Mouse (Mus musculus) midbrain, embryonic 16.5 days (tissue): ENCODE data around the gene Agfg2. TPM values are rescaled to one million over a fixed set of nuclear protein-coding genes. Genes with fewer than 3 reads are reported as not detected.
A peak's percentile ranks its signal among the peaks of the same experiment; 100 is the strongest.

Source experiments
- ATAC-seq: fragments of 200-750 bp; cut with Nextera tagmentation; 2 replicates; pipeline ENCODE4 v1.8.0; 2017; ENCODE audit warnings: moderate TSS enrichment
- H3K27ac ChIP-seq: fragments of 300-500 bp; sonication (generic); 2 replicates; pipeline ENCODE4 v1.5.1; 2014; ENCODE audit warnings: mild to moderate bottlenecking, low read length, mixed read lengths
- H3K27me3 ChIP-seq: fragments of 300-500 bp; sonication (generic); 2 replicates; pipeline ENCODE4 v1.6.1; 2014; ENCODE audit warnings: low read depth, low read length, mixed read lengths; ENCODE audit not compliant: control insufficient read depth, insufficient read depth
- H3K36me3 ChIP-seq: fragments of 300-500 bp; sonication (generic); 2 replicates; pipeline ENCODE4 v1.6.1; 2014; ENCODE audit warnings: mild to moderate bottlenecking, low read length, moderate library complexity, mixed read lengths; ENCODE audit not compliant: control insufficient read depth, insufficient read depth
- H3K4me1 ChIP-seq: fragments of 300-500 bp; sonication (generic); 2 replicates; pipeline ENCODE4 v1.6.1; 2014; ENCODE audit warnings: mild to moderate bottlenecking, low read length, mixed read lengths; ENCODE audit not compliant: control insufficient read depth, insufficient read depth
- H3K4me2 ChIP-seq: fragments of 300-500 bp; sonication (generic); 2 replicates; pipeline ENCODE4 v1.6.1; 2014; ENCODE audit warnings: mild to moderate bottlenecking, low read length, mixed read lengths
- H3K4me3 ChIP-seq: fragments of 300-500 bp; sonication (generic); 2 replicates; pipeline ENCODE4 v1.5.1; 2014; ENCODE audit warnings: low read depth, mild to moderate bottlenecking, low read length, moderate library complexity, mixed read lengths
- H3K9ac ChIP-seq: fragments of 300-500 bp; sonication (generic); 2 replicates; pipeline ENCODE4 v1.6.1; 2014; ENCODE audit warnings: low read depth, low read length, mixed read lengths
- H3K9me3 ChIP-seq: fragments of 300-500 bp; sonication (generic); replicated peaks from 2 replicates; pipeline ENCODE4 v1.6.1; 2014; ENCODE audit warnings: mild to moderate bottlenecking, low read length, mixed read lengths; ENCODE audit not compliant: control insufficient read depth, poor library complexity, severe bottlenecking
- WGBS: fragments of 180-500 bp; shearing (Covaris S2); extraction: QIAGEN DNeasy Blood & Tissue Kit; methylation state at CpG from one replicate; pipeline ENCODE4 v1.1.7; 2014; 5-methylcytosine and 5-hydroxymethylcytosine counted together
- polyA plus RNA-seq: library from polyadenylated mRNA; unstranded; fragments of >200 nt; fragmentation: Nextera tagmentation; extraction: Ambion mirVana; gene quantifications from 2 replicates; pipeline ENCODE4 v1.2.1, GENCODE M21; 2015

Agfg2 gene
- polyA plus RNA-seq, 1 experiment from 2014 or later: 20.4 TPM

DNA sequence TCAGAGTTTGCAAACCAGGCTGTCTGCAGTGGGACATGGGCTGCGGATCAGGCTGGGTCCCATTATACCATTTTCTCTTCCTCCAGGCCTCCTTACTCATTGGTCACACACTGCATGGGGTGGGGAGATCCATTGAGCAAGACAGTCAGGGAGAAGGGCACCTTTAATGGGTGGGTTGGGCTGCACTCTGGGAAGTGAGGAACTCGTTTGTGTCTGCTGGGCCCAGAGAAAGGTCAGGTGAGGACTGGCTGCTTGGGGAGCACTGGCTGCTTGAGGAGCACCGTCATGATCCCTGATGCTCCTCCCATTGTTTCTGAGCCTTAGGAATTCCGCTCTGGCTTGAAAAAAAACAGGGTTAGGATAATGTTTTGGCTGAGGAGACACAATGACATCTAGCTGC is 41.6 kb downstream of the Agfg2 start:
- WGBS: 49% methylated on average over 4 of the region's 4 CpGs
- H3K9ac ChIP-seq: no peak overlapping the region
- no peaks in the 10 kb centered on the region for H3K9me3 ChIP-seq
- H3K36me3 ChIP-seq: peaks cover 35% of the 10 kb centered on the region
- H3K4me3 ChIP-seq: no peak overlapping the region
- peaks cover 29% of the 10 kb centered on the region for H3K27me3 ChIP-seq
- H3K4me2 ChIP-seq: no peak overlapping the region
- ATAC-seq: no peak
- peaks cover 6% of the 10 kb centered on the region for H3K4me1 ChIP-seq
- no peak overlapping the region for H3K27ac ChIP-seq

GRCm38 (mm10) chr5:137641054-137641453 is 43.5 kb downstream of the Agfg2 start, which contains the start of gene Sap25:
Gene Sap25 (plus strand): TSS chr5:137641334.
- 89% methylated on average over 19 of the region's 19 CpGs for WGBS
- Histone ChIP-seq H3K9ac (no peak within 1 kb of the TSS), H3K36me3 (peaks cover 48% of the 10 kb centered on the region), H3K4me3 (no peak within 1 kb of the TSS), H3K4me2 (no peak within 1 kb of the TSS), H3K27ac (no peak within 1 kb of the TSS), H3K9me3 (no peaks in the 10 kb centered on the region), H3K4me1 (peaks cover 4% of the 10 kb centered on the region), H3K27me3 (peaks cover 24% of the 10 kb centered on the region)
- no peak for ATAC-seq

DNA sequence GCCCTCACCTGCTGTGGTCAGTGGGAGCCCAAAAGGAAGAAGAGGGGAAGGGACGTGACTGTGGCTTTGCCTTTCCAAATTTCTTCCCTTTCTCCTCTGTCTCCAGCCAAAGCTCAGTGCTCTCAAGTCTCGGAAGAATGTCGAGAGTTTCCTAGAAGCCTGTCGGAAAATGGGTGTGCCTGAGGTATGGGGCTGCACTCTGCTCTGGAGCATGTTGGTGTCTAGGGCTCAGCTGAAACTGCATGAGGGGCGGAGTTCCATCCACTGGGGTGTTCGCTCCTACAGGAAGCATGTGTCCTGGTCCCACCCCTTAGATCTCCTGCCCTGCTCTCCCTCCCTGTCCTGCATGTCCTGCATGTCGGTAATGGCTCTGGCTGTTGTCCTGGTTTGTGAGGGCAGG is 45.1 kb downstream of the Agfg2 start:
- WGBS: 87% methylated on average over 7 of the region's 7 CpGs
- Histone ChIP-seq H3K4me1 (no peaks in the 10 kb centered on the region), H3K27ac (no peak overlapping the region), H3K4me2 (no peak overlapping the region), H3K9me3 (no peaks in the 10 kb centered on the region), H3K27me3 (peaks cover 8% of the 10 kb centered on the region), H3K4me3 (no peak overlapping the region), H3K36me3 (peaks cover 54% of the 10 kb centered on the region), H3K9ac (no peak overlapping the region)
- ATAC-seq: no peak

GRCm38 (mm10) chr5:137633397-137634084 is 51.0 kb downstream of the Agfg2 start:
- Histone ChIP-seq H3K9ac (0 out of 2 replicates have a peak overlapping the region, but pooled peaks have one; percentile 8), H3K27me3 (no peaks in the 10 kb centered on the region), H3K4me2 (no peak overlapping the region), H3K4me3 (no peak overlapping the region), H3K9me3 (no peaks in the 10 kb centered on the region), H3K36me3 (peaks cover 25% of the 10 kb centered on the region), H3K4me1 (peaks cover 19% of the 10 kb centered on the region), H3K27ac (no peak overlapping the region)
- no peak for ATAC-seq
- WGBS: 78% methylated on average over 12 of the region's 12 CpGs

- Histone ChIP-seq H3K9me3 (no peaks in the 10 kb centered on the region), H3K4me3 (no peak overlapping the region), H3K4me2 (no peak overlapping the region), H3K27ac (no peak overlapping the region), H3K36me3 (peaks cover 7% of the 10 kb centered on the region; the same call in 1 of the 2 replicates), H3K4me1 (peaks cover 23% of the 10 kb centered on the region), H3K27me3 (no peaks in the 10 kb centered on the region), H3K9ac (peak overlapping the region; percentile 45; the same call in 1 of the 2 replicates)
- ATAC-seq: no peak
- WGBS: 75% methylated on average over 4 of the region's 4 CpGs
These were observed 52.9 kb downstream of the Agfg2 start for GRCm38 (mm10) chr5:137631591-137631990.

DNA sequence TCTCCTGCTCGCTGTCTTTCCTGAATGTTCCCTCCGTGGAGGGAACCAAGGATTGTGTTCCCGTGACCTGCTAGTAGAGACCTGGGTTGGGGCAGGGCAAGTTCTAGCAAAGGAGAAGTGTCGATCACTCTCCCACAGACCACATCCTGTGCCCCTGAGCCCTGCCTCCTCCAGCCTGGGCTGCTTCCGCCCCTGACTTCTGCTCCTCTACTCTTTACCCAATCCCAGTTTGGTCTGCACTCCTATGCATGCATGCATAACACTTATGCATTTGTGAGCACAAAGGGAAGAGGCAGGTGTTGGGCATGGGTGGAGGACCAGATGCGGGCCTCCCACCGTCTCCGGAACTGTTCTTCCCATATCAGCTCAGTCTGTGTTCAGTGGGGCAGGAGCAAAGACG is 53.4 kb downstream of the Agfg2 start:
- no peaks in the 10 kb centered on the region for H3K9me3 ChIP-seq
- WGBS: 78% methylated on average over 9 of the region's 9 CpGs
- H3K27ac ChIP-seq: peak overlapping the region; percentile 47
- peak overlapping the region; percentile 96 for H3K4me2 ChIP-seq
- ATAC-seq: no peak
- H3K4me3 ChIP-seq: no peak overlapping the region
- peak overlapping the region; percentile 45 for H3K9ac ChIP-seq
- H3K36me3 ChIP-seq: peaks cover 5% of the 10 kb centered on the region; the same call in 1 of the 2 replicates
- peaks cover 23% of the 10 kb centered on the region for H3K4me1 ChIP-seq
- no peaks in the 10 kb centered on the region for H3K27me3 ChIP-seq

DNA sequence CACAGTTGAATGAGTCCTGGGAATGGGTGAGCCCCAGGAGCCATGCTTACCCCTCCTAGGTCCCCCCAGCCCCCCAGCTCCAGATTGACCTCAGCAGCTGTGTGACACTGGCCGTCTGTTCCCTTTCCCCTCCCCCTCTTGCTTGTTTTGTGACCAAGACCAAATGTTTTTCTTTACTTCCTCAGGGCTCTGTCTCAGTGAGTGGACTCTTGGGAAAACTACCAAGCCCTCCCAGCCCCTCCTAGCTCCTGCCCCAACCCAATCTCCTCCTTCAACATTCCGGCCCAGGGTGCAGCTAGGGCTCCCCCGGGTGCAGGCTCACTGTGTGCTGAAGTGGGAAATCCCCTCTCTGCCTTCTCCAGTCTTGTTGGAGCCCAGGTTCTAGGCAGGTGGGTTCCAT is 53.9 kb downstream of the Agfg2 start:
- H3K9ac ChIP-seq: peak overlapping the region; percentile 45; the same call in 1 of the 2 replicates
- H3K4me3 ChIP-seq: no peak overlapping the region
- no peaks in the 10 kb centered on the region for H3K9me3 ChIP-seq
- 39% methylated on average over 3 of the region's 3 CpGs for WGBS
- no peaks in the 10 kb centered on the region for H3K27me3 ChIP-seq
- ATAC-seq: no peak
- H3K4me1 ChIP-seq: peaks cover 23% of the 10 kb centered on the region
- peak overlapping the region; percentile 96 for H3K4me2 ChIP-seq
- H3K27ac ChIP-seq: peak overlapping the region; percentile 47
- H3K36me3 ChIP-seq: peaks cover 5% of the 10 kb centered on the region; the same call in 1 of the 2 replicates

DNA sequence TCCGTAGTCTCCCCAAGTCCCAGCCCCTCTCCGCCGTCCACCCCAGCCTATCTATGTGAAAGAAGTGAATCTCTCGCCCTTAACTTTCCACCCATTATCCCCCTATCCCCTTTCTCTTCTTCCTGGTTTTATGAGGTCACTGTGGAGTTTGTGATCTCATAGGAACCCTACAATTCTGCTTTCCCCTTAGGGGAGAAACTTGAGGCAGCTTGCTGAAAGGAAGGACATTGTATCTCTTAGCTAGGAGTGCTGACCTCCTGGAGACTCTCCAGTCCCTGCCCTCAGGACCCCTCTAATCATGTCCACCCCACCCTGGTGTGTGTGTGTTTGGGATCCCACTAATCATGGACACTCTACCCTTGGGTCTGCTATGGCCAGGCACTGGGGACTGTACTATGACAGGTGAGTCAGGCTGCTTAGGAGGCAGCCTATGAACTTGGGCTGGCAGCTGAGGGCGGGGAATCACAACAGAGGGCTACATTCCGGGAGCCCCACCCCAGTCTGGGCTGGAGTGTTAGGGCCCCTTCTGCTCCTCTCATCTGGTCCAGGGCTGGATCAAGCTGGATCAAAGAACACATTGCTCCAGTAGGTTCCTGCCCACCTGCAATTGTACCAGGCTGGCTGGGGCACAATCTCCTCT is 54.5 kb downstream of the Agfg2 start:
- peak overlapping the region; percentile 84 for H3K9ac ChIP-seq
- H3K27me3 ChIP-seq: no peaks in the 10 kb centered on the region
- H3K36me3 ChIP-seq: peaks cover under 1% of the 10 kb centered on the region; the same call in 1 of the 2 replicates
- H3K4me1 ChIP-seq: peaks cover 23% of the 10 kb centered on the region
- no peak for ATAC-seq
- peak overlapping the region; percentile 96 for H3K4me2 ChIP-seq
- no peaks in the 10 kb centered on the region for H3K9me3 ChIP-seq
- peak overlapping the region; percentile 93 for H3K4me3 ChIP-seq
- WGBS: 21% methylated on average over 6 of the region's 6 CpGs
- H3K27ac ChIP-seq: no peak overlapping the region; the same call in 1 of the 2 replicates

DNA sequence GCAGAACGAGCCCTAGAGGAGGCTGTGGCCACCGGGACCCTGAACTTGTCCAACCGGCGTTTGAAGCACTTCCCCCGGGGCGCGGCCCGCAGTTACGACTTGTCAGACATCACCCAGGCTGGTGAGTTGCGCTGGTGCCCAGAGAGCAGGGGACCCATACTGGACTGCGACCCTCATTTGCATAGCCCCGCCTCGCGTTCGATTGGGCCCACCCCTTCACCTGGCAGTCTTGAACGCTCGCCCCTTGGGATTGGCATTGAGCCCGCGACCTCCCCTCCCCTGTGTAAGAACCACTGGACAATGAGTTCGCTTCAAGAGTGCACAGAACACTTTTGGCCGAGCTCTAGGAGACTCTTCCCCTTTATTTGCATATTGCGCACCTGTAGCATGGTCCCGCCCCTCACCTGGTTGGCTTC is 55.2 kb downstream of the Agfg2 start:
- Histone ChIP-seq H3K36me3 (no peaks in the 10 kb centered on the region; the same call in 1 of the 2 replicates), H3K27ac (peak overlapping the region; percentile 90), H3K9me3 (no peaks in the 10 kb centered on the region), H3K4me2 (peak overlapping the region; percentile 96), H3K4me3 (peak overlapping the region; percentile 93), H3K9ac (peak overlapping the region; percentile 84), H3K27me3 (no peaks in the 10 kb centered on the region), H3K4me1 (peaks cover 23% of the 10 kb centered on the region)
- under 1% methylated on average over 23 of the region's 23 CpGs for WGBS
- peak; percentile 43 for ATAC-seq
